Mouse (Mus musculus) left cerebral cortex, postnatal 36 days (tissue): Measurements from ENCODE around the gene Homer2. TPM values are rescaled to one million over a fixed set of nuclear protein-coding genes. Genes with fewer than 3 reads are reported as not detected.

Experiments
- DNase-seq, 2 experiments: peaks; one replicate each; pipeline ENCODE4 v3.0.0; 2021 to 2022; ENCODE audit warnings: low spot score in 2 of 2, mixed read lengths in 1 of 2
- intact Hi-C: fragments of 180-260 bp; cut with DNase I; formaldehyde crosslinking; loops from one replicate; pipeline ENCODE4 v1.15.1; 2025
- total RNA-seq, 2 experiments: library from RNA; stranded (reverse); gene quantifications; 2 replicates each; pipeline ENCODE4 v1.2.3; 2021

Gene Homer2
- total RNA-seq: 10 to 100 TPM; 64.3 to 73.2 TPM

- DNase-seq: no peak
- intact Hi-C loops: loop anchor here (2.0 to 5.0 kb wide), 4 partner anchors 23 to 80 kb away; partner anchors contain the start of gene Ramac
Measured at GRCm38 (mm10) chr7:81707471-81708140, at the start of gene Homer2. Gene Homer2, minus strand, starts transcription at chr7:81707527.

GRCm38 (mm10) chr7:81747956-81748355, 40.6 kb upstream of the Homer2 start:
- intact Hi-C loops: no loop called here

GRCm38 (mm10) chr7:81744145-81744544, 36.8 kb upstream of the Homer2 start:
- no peak for DNase-seq
- intact Hi-C loops: no loop called here

More at GRCm38 (mm10) chr7:81747956-81748355, 40.6 kb upstream of the Homer2 start:
- DNase-seq: no peak

- intact Hi-C loops: no loop called here
- DNase-seq: no peak
Measured at GRCm38 (mm10) chr7:81740010-81740409, 32.7 kb upstream of the Homer2 start.

GRCm38 (mm10) chr7:81738720-81739385, 31.5 kb upstream of the Homer2 start:
- intact Hi-C loops: no loop called here

GRCm38 (mm10) chr7:81735300-81736048, 28.1 kb upstream of the Homer2 start:
- intact Hi-C loops: no loop called here
- no peak for DNase-seq

More at GRCm38 (mm10) chr7:81738720-81739385, 31.5 kb upstream of the Homer2 start:
- DNase-seq: no peak

- intact Hi-C loops: no loop called here
- DNase-seq: no peak
Measured at GRCm38 (mm10) chr7:81732183-81733089, 25.1 kb upstream of the Homer2 start.

- intact Hi-C loops: loop anchor here (2.0 kb wide), 1 partner anchor 24 kb away; the partner anchor contains the start of gene Homer2
- DNase-seq: peak; percentile 49 to 68
Measured at GRCm38 (mm10) chr7:81731181-81731651, 23.9 kb upstream of the Homer2 start.

- intact Hi-C loops: loop anchor here (2.0 kb wide), 1 partner anchor 23 kb away; the partner anchor contains the start of gene Homer2
- no peak for DNase-seq
Measured at GRCm38 (mm10) chr7:81729787-81730186, 22.5 kb upstream of the Homer2 start.

- intact Hi-C loops: no loop called here
- no peak for DNase-seq
Measured at GRCm38 (mm10) chr7:81727716-81728115, 20.4 kb upstream of the Homer2 start.

- intact Hi-C loops: no loop called here
- no peak for DNase-seq
Measured at GRCm38 (mm10) chr7:81726728-81727005, 19.3 kb upstream of the Homer2 start.

GRCm38 (mm10) chr7:81725986-81726727, 18.8 kb upstream of the Homer2 start:
- DNase-seq: no peak
- intact Hi-C loops: no loop called here

GRCm38 (mm10) chr7:81723851-81724250, 16.5 kb upstream of the Homer2 start:
- DNase-seq: peak in 1 of 2 experiments; percentile 26
- intact Hi-C loops: no loop called here

- intact Hi-C loops: no loop called here
- DNase-seq: no peak
Measured at GRCm38 (mm10) chr7:81721271-81721670, 13.9 kb upstream of the Homer2 start.

- DNase-seq: no peak
- intact Hi-C loops: no loop called here
Measured at GRCm38 (mm10) chr7:81719216-81719661, 11.9 kb upstream of the Homer2 start.

GRCm38 (mm10) chr7:81718657-81719056, 11.3 kb upstream of the Homer2 start:
- intact Hi-C loops: no loop called here
- no peak for DNase-seq

GRCm38 (mm10) chr7:81710166-81710565, 2.8 kb upstream of the Homer2 start:
- DNase-seq: no peak
- intact Hi-C loops: no loop called here

- DNase-seq: no peak
- intact Hi-C loops: loop anchor here (5.0 kb wide), 2 partner anchors 56 to 81 kb away; no protein-coding TSS in a partner anchor
Measured at GRCm38 (mm10) chr7:81708165-81708564, 838 bp upstream of the Homer2 start.
